Mouse (Mus musculus) liver, adult 2 months (tissue): Measurements from ENCODE around the gene Rapsn. TPM values are rescaled to one million over a fixed set of nuclear protein-coding genes. Genes with fewer than 3 reads are reported as not detected.

Experiments
- DNase-seq: peaks from one replicate; pipeline ENCODE4 v3.0.0-alpha.2; 2011; ENCODE audit warnings: low read depth, low spot score; ENCODE audit errors: extremely low read depth
- H3K27ac ChIP-seq: fragments of 200-500 bp; replicated peaks from 2 replicates; pipeline ENCODE4 v1.5.1; 2012; ENCODE audit warnings: low read depth, mild to moderate bottlenecking, control low read depth, inconsistent platforms, low read length; ENCODE audit not compliant: insufficient read depth
- H3K27me3 ChIP-seq: fragments of 200-500 bp; 2 replicates; pipeline ENCODE4 v1.6.1; 2012; ENCODE audit warnings: mild to moderate bottlenecking, moderate library complexity, low read length, inconsistent platforms; ENCODE audit not compliant: control insufficient read depth, insufficient read depth
- H3K36me3 ChIP-seq: fragments of 200-500 bp; 2 replicates; pipeline ENCODE4 v1.6.1; 2012; ENCODE audit warnings: low read length, inconsistent platforms; ENCODE audit not compliant: control insufficient read depth, insufficient read depth
- H3K4me1 ChIP-seq: fragments of 200-500 bp; 2 replicates; pipeline ENCODE4 v1.6.1; 2011; ENCODE audit warnings: low read length; ENCODE audit not compliant: control insufficient read depth, insufficient read depth
- H3K4me3 ChIP-seq: fragments of 200-500 bp; 2 replicates; pipeline ENCODE4 v1.5.1; 2011; ENCODE audit warnings: low read depth, mild to moderate bottlenecking, control low read depth, low read length, moderate library complexity; ENCODE audit not compliant: insufficient read depth
- H3K79me2 ChIP-seq: fragments of 200-500 bp; 2 replicates; pipeline ENCODE4 v1.6.1; 2012; ENCODE audit warnings: inconsistent platforms, mild to moderate bottlenecking, low read length, moderate library complexity; ENCODE audit not compliant: control insufficient read depth, insufficient read depth
- H3K9ac ChIP-seq: fragments of 200-500 bp; 2 replicates; pipeline ENCODE4 v1.6.1; 2012; ENCODE audit warnings: low read depth, mild to moderate bottlenecking, control low read depth, inconsistent platforms, low read length
- CTCF ChIP-seq: fragments of 200-500 bp; IDR thresholded peaks from 2 replicates; pipeline ENCODE4 v1.5.1; 2011; ENCODE audit warnings: low read depth, low read length, control low read depth
- POLR2A ChIP-seq: fragments of 200-500 bp; IDR thresholded peaks from 2 replicates; pipeline ENCODE4 v1.6.1; 2011; ENCODE audit warnings: low read length, control low read depth; ENCODE audit not compliant: insufficient read depth; ENCODE audit errors: extremely low read depth
- WGBS: fragments of 180-500 bp; shearing (Covaris S2); methylation state at CpG from one replicate; pipeline ENCODE4 v1.1.7; 2018; 5-methylcytosine and 5-hydroxymethylcytosine counted together
- polyA plus RNA-seq: library from polyadenylated mRNA; depleted of rRNA; stranded (reverse); fragments of >200 nt; gene quantifications from 2 replicates; pipeline ENCODE4 v1.2.3, GENCODE M21; 2012
- total RNA-seq: library from RNA; depleted of rRNA; stranded (reverse); fragments of >200 nt; gene quantifications from 2 replicates; pipeline ENCODE4 v1.2.3, GENCODE M21; 2014

Rapsn gene
- total and polyA plus RNA-seq, 2 experiments: 0.09 TPM; not detected in 1

- no peak overlapping the region for H3K27ac ChIP-seq
- 89% methylated on average over 16 of the region's 16 CpGs for WGBS
- H3K4me3 ChIP-seq: no peak overlapping the region
- TF ChIP-seq POLR2A (no peak), CTCF (no peak)
- no peaks in the 10 kb centered on the region for H3K27me3 ChIP-seq
- H3K36me3 ChIP-seq: peaks cover 11% of the 10 kb centered on the region
- no peaks in the 10 kb centered on the region for H3K4me1 ChIP-seq
- no peak overlapping the region for H3K9ac ChIP-seq
- no peak for DNase-seq
- no peaks in the 10 kb centered on the region for H3K79me2 ChIP-seq
Observed at GRCm38 (mm10) chr2:91062779-91063606, 27.6 kb downstream of the Rapsn start.

- no peak for DNase-seq
- Histone ChIP-seq H3K79me2 (no peaks in the 10 kb centered on the region), H3K4me3 (no peak overlapping the region), H3K36me3 (peaks cover 4% of the 10 kb centered on the region; the same call in 1 of the 2 replicates), H3K27me3 (no peaks in the 10 kb centered on the region), H3K27ac (no peak overlapping the region), H3K4me1 (peaks cover under 1% of the 10 kb centered on the region; the same call in 1 of the 2 replicates), H3K9ac (no peak overlapping the region)
- WGBS: 88% methylated on average over 6 of the region's 6 CpGs
- TF ChIP-seq POLR2A (no peak), CTCF (0 out of 2 replicates have a peak, but pooled peaks have one; percentile 5)
Observed at GRCm38 (mm10) chr2:91064211-91064610, 28.8 kb downstream of the Rapsn start.

DNA sequence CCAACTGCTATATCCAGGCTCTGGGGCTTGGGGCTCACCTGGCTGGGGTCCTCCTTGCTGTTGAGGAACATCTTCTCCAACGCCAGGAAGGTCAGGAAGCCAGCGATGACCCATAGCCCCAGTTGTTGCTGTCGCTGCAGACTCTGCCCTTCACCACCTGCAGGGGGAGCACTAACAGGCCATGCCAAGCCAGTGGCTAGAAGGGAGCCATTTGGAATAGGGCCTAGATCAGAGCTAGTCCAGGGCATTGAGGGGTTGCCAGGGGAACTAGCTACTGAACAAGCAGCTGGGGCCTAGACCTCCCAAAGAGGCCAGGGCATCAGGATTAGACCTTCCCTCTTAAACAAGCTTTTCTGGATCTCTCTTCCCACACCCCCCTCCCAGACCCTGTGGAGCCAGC is 30.1 kb downstream of the Rapsn start:
- H3K79me2 ChIP-seq: no peaks in the 10 kb centered on the region
- no peaks in the 10 kb centered on the region for H3K27me3 ChIP-seq
- 37% methylated on average over 3 of the region's 3 CpGs for WGBS
- H3K36me3 ChIP-seq: no peaks in the 10 kb centered on the region
- H3K4me3 ChIP-seq: no peak overlapping the region
- TF ChIP-seq CTCF (peak; percentile 92), POLR2A (no peak)
- no peak overlapping the region for H3K27ac ChIP-seq
- peaks cover 2% of the 10 kb centered on the region; the same call in 1 of the 2 replicates for H3K4me1 ChIP-seq
- DNase-seq: peak; percentile 51
- no peak overlapping the region for H3K9ac ChIP-seq

- no peaks in the 10 kb centered on the region for H3K36me3 ChIP-seq
- TF ChIP-seq POLR2A: no peak
- TF ChIP-seq CTCF: no peak
- WGBS: 85% methylated on average over 3 of the region's 3 CpGs
Observed at GRCm38 (mm10) chr2:91066455-91066854, 31.0 kb downstream of the Rapsn start.

DNA sequence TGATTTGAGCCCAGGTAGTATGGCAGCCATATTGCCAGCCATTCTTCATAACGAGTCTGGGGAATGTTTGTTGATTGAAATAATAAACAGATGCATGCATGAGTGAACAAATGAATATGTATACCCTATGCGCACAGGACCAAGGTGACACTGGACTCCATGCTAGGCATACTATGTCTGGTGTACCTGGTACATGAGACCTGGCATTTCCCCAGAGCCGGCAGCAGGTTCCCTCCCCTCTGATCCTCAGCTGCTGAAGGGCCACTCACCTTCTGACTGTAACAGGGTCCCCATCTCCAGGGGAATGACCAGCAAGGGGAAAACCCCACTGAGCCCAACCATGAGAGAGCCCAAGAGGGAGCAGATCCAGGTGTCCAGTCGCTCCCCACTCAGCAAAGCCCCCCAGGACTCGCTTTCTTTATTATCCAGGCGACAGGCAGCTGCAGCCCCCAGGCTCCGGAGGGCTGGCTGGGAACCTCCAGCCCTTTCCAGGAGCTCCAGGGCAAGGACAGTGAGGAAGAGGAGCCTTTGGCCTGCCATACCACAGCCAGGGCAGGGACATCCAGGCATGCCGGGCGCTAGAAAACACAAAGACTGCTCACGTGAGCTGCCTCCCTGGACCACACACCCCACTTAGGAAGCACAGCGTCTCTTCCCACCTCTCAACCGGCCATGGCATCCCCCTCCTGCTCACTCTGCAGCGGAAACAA is 32.9 kb downstream of the Rapsn start:
- WGBS: 85% methylated on average over 13 of the region's 13 CpGs

More at GRCm38 (mm10) chr2:91066455-91066854, 31.0 kb downstream of the Rapsn start:
- no peak for DNase-seq
- Histone ChIP-seq H3K4me3 (no peak overlapping the region), H3K27me3 (no peaks in the 10 kb centered on the region), H3K79me2 (no peaks in the 10 kb centered on the region), H3K27ac (no peak overlapping the region), H3K9ac (no peak overlapping the region), H3K4me1 (peaks cover 6% of the 10 kb centered on the region; the same call in 1 of the 2 replicates)

GRCm38 (mm10) chr2:91068872-91069165 is 33.4 kb downstream of the Rapsn start:
- 76% methylated on average over 6 of the region's 6 CpGs for WGBS
- peaks cover 8% of the 10 kb centered on the region; the same call in 1 of the 2 replicates for H3K4me1 ChIP-seq
- H3K9ac ChIP-seq: no peak overlapping the region
- no peaks in the 10 kb centered on the region for H3K27me3 ChIP-seq
- H3K4me3 ChIP-seq: no peak overlapping the region
- H3K79me2 ChIP-seq: no peaks in the 10 kb centered on the region
- DNase-seq: no peak
- TF ChIP-seq POLR2A (no peak), CTCF (no peak)
- no peak overlapping the region for H3K27ac ChIP-seq
- H3K36me3 ChIP-seq: no peaks in the 10 kb centered on the region

More for the DNA sequence above, 32.9 kb downstream of the Rapsn start:
- TF ChIP-seq CTCF: no peak
- TF ChIP-seq POLR2A: no peak
- H3K27ac ChIP-seq: no peak overlapping the region
- H3K9ac ChIP-seq: no peak overlapping the region
- H3K79me2 ChIP-seq: no peaks in the 10 kb centered on the region
- H3K36me3 ChIP-seq: no peaks in the 10 kb centered on the region
- no peak overlapping the region for H3K4me3 ChIP-seq
- H3K27me3 ChIP-seq: no peaks in the 10 kb centered on the region
- no peak for DNase-seq
- H3K4me1 ChIP-seq: peaks cover 8% of the 10 kb centered on the region; the same call in 1 of the 2 replicates
